Mouse (Mus musculus): ENCODE data around the gene Mgat5.

The Mgat5 gene

GRCm38 (mm10) chr1:127308207-127308725 is 103.5 kb downstream of the Mgat5 start:
- peak in 1 of 2 experiments; percentile 27 for DNase-seq

GRCm38 (mm10) chr1:127308989-127309701 is 104.3 kb downstream of the Mgat5 start:
- DNase-seq, result no peak

GRCm38 (mm10) chr1:127310011-127310410 is 105.2 kb downstream of the Mgat5 start:
- DNase-seq, result no peak

- no peak for DNase-seq
These were observed 105.9 kb downstream of the Mgat5 start for GRCm38 (mm10) chr1:127310703-127311102.

GRCm38 (mm10) chr1:127313652-127314350 is 109.0 kb downstream of the Mgat5 start:
- DNase-seq, result no peak

GRCm38 (mm10) chr1:127315763-127316627 is 111.2 kb downstream of the Mgat5 start:
- DNase-seq, result no peak

GRCm38 (mm10) chr1:127316651-127317050 is 111.8 kb downstream of the Mgat5 start:
- DNase-seq, result no peak

- no peak for DNase-seq
These were observed 112.7 kb downstream of the Mgat5 start for GRCm38 (mm10) chr1:127317541-127317940.

- no peak for DNase-seq
These were observed 113.7 kb downstream of the Mgat5 start for GRCm38 (mm10) chr1:127318486-127318885.

GRCm38 (mm10) chr1:127319768-127320167 is 115.0 kb downstream of the Mgat5 start:
- no peak for DNase-seq

GRCm38 (mm10) chr1:127320956-127321355 is 116.1 kb downstream of the Mgat5 start:
- no peak for DNase-seq

- no peak for DNase-seq
These were observed 116.8 kb downstream of the Mgat5 start for GRCm38 (mm10) chr1:127321638-127322037.

GRCm38 (mm10) chr1:127322169-127322805 is 117.5 kb downstream of the Mgat5 start:
- peak in 1 of 2 experiments; percentile 49 for DNase-seq

- no peak for DNase-seq
These were observed 120.9 kb downstream of the Mgat5 start for GRCm38 (mm10) chr1:127325601-127326198.

- no peak for DNase-seq
These were observed 123.0 kb downstream of the Mgat5 start for GRCm38 (mm10) chr1:127327773-127328172.

GRCm38 (mm10) chr1:127328354-127328875 is 123.6 kb downstream of the Mgat5 start:
- DNase-seq, result no peak

GRCm38 (mm10) chr1:127329810-127330209 is 125.0 kb downstream of the Mgat5 start:
- DNase-seq, result no peak

- DNase-seq, result no peak
These were observed 132.9 kb downstream of the Mgat5 start for GRCm38 (mm10) chr1:127337740-127338139.

- DNase-seq, result no peak
These were observed 134.1 kb downstream of the Mgat5 start for GRCm38 (mm10) chr1:127338833-127339487.

- no peak for DNase-seq
These were observed 135.5 kb downstream of the Mgat5 start for GRCm38 (mm10) chr1:127340296-127340695.

- no peak for DNase-seq
These were observed 140.1 kb downstream of the Mgat5 start for GRCm38 (mm10) chr1:127344913-127345312.
